Comparison of ENCODE assay signal across 8 mouse cellular contexts in genomic region chr7:25305481-25305880, GRCm38 (mm10). TPM values are rescaled to one million over a fixed set of nuclear protein-coding genes. Genes with fewer than 3 reads are reported as not detected.
DNase-seq lines count a peak whose midpoint lies in the region; ATAC-seq lines count a peak whose summit lies in the region.

No protein-coding gene starts in this region.

- 0 out of 2 replicates have a peak, but pooled peaks cover 3% of the 10 kb centered on the region for H3K27me3 ChIP-seq in neural tube, embryonic 11.5 days (ENCODE audit: control insufficient read depth, insufficient read depth, low read length)
- H3K27me3 ChIP-seq in liver, embryonic 12.5 days (replicated peaks), result peaks cover 71% of the 10 kb centered on the region
- H3K27me3 ChIP-seq in stomach, embryonic 16.5 days (ENCODE audit: control insufficient read depth, insufficient read depth, low read length), result peaks cover 12% of the 10 kb centered on the region

- H3K36me3 ChIP-seq in neural tube, embryonic 11.5 days (ENCODE audit: control insufficient read depth, insufficient read depth, low read length), result no peaks in the 10 kb centered on the region
- no peaks in the 10 kb centered on the region for H3K36me3 ChIP-seq in liver, embryonic 12.5 days
- no peaks in the 10 kb centered on the region for H3K36me3 ChIP-seq in stomach, embryonic 16.5 days (ENCODE audit: control insufficient read depth, insufficient read depth, low read length)

- peak; percentile 21; the same call in 1 of the 2 replicates for ATAC-seq in neural tube, embryonic 11.5 days (ENCODE audit: insufficient read depth, low FRiP score, low TSS enrichment)
- ATAC-seq in liver, embryonic 12.5 days, result no peak
- no peak for ATAC-seq in stomach, embryonic 16.5 days (ENCODE audit: insufficient read depth, low FRiP score)

- H3K4me2 ChIP-seq in neural tube, embryonic 11.5 days (ENCODE audit: low read depth), result peak overlapping the region; percentile 89
- H3K4me2 ChIP-seq in liver, embryonic 12.5 days, result peak overlapping the region; percentile 76
- peak overlapping the region; percentile 66 for H3K4me2 ChIP-seq in stomach, embryonic 16.5 days (ENCODE audit: low read depth, low read length)

- no peaks in the 10 kb centered on the region for H3K9me3 ChIP-seq in neural tube, embryonic 11.5 days (ENCODE audit: control insufficient read depth, low read length)
- H3K9me3 ChIP-seq in liver, embryonic 12.5 days (replicated peaks), result no peaks in the 10 kb centered on the region
- no peaks in the 10 kb centered on the region for H3K9me3 ChIP-seq in stomach, embryonic 16.5 days (replicated peaks; ENCODE audit: control insufficient read depth, low read length)

- H3K4me1 ChIP-seq in neural tube, embryonic 11.5 days (ENCODE audit: control insufficient read depth, insufficient read depth, low read length), result peaks cover 4% of the 10 kb centered on the region; the same call in 1 of the 2 replicates
- peaks cover 10% of the 10 kb centered on the region for H3K4me1 ChIP-seq in liver, embryonic 12.5 days
- peaks cover 9% of the 10 kb centered on the region for H3K4me1 ChIP-seq in stomach, embryonic 16.5 days (ENCODE audit: control insufficient read depth, insufficient read depth, low read length)

- H3K9ac ChIP-seq in neural tube, embryonic 11.5 days (ENCODE audit: low read length), result peak overlapping the region; percentile 61
- H3K9ac ChIP-seq in liver, embryonic 12.5 days, result no peak overlapping the region
- no peak overlapping the region for H3K9ac ChIP-seq in stomach, embryonic 16.5 days (ENCODE audit: low read length)

- peak overlapping the region; percentile 55 for H3K4me3 ChIP-seq in neural tube, embryonic 11.5 days (ENCODE audit: low read depth, low read length)
- H3K4me3 ChIP-seq in liver, embryonic 12.5 days, result peak overlapping the region; percentile 51; the same call in 1 of the 2 replicates
- peak overlapping the region; percentile 51 for H3K4me3 ChIP-seq in stomach, embryonic 16.5 days (replicated peaks; ENCODE audit: low read length)

- DNase-seq in cerebellum, adult 11-12 months, result peak; percentile 51
- no peak for DNase-seq in cerebellum, postnatal 10 days
- no peak for DNase-seq in neural tube, embryonic 11.5 days (ENCODE audit: low spot score)
- DNase-seq in neural tube, embryonic 10.5 days (ENCODE audit: extremely low spot score, low spot score), result no peak
- no peak for DNase-seq in right cerebral cortex, adult 18-20 months
- DNase-seq in adrenal gland, adult 8-10 months, result no peak

- no peak overlapping the region for H3K27ac ChIP-seq in neural tube, embryonic 11.5 days (ENCODE audit: low read depth, low read length)
- no peak overlapping the region for H3K27ac ChIP-seq in liver, embryonic 12.5 days
- no peak overlapping the region for H3K27ac ChIP-seq in stomach, embryonic 16.5 days (ENCODE audit: low read length)

- WGBS in neural tube, embryonic 11.5 days, result 2% methylated on average over 2 of the region's 2 CpGs
- 0% methylated on average over 2 of the region's 2 CpGs for WGBS in liver, embryonic 12.5 days (ENCODE audit: insufficient replicate concordance)
- WGBS in stomach, embryonic 16.5 days, result 0% methylated on average over 2 of the region's 2 CpGs

RNA-seq across cellular contexts. Expression of gene Tmem145, which starts 0.4 kb away (rescaled TPM):
- polyA plus RNA-seq in neural tube, embryonic 11.5 days (2014; fragmentation: Nextera tagmentation; extraction: Ambion mirVana), result 9.6 and 10.2 TPM in 2 replicates
- 0.14 TPM in 2 replicates for polyA plus RNA-seq in liver, embryonic 12.5 days (2016; fragmentation: Nextera tagmentation; extraction: Ambion mirVana)
- polyA plus RNA-seq in stomach, embryonic 16.5 days (2015; fragmentation: Nextera tagmentation; extraction: Ambion mirVana), result 0.57 and 0.66 TPM in 2 replicates
- total RNA-seq in adrenal gland, adult 8-10 months (2022), result 1 to 10 TPM; 1.8 to 4.8 (median 4.5) TPM

RNA-seq across cellular contexts. Expression of gene Prr19, which starts 4.3 kb away (rescaled TPM):
- 0.32 and 1.0 TPM in 2 replicates for polyA plus RNA-seq in neural tube, embryonic 11.5 days (2014; fragmentation: Nextera tagmentation; extraction: Ambion mirVana)
- 0.10 and 0.14 TPM in 2 replicates for polyA plus RNA-seq in liver, embryonic 12.5 days (2016; fragmentation: Nextera tagmentation; extraction: Ambion mirVana)
- 0.49 and 0.57 TPM in 2 replicates for polyA plus RNA-seq in stomach, embryonic 16.5 days (2015; fragmentation: Nextera tagmentation; extraction: Ambion mirVana)
- total RNA-seq in adrenal gland, adult 8-10 months (2022), result not detected

RNA-seq across cellular contexts. Expression of gene Pafah1b3, which starts 7.7 kb away (rescaled TPM):
- polyA plus RNA-seq in neural tube, embryonic 11.5 days (2014; fragmentation: Nextera tagmentation; extraction: Ambion mirVana), result 321 and 324 TPM in 2 replicates
- 44.1 and 51.0 TPM in 2 replicates for polyA plus RNA-seq in liver, embryonic 12.5 days (2016; fragmentation: Nextera tagmentation; extraction: Ambion mirVana)
- polyA plus RNA-seq in stomach, embryonic 16.5 days (2015; fragmentation: Nextera tagmentation; extraction: Ambion mirVana), result 186 and 209 TPM in 2 replicates
- 10 to 100 TPM; 34.0 to 48.5 (median 42.5) TPM for total RNA-seq in adrenal gland, adult 8-10 months (2022)

RNA-seq across cellular contexts. Expression of gene Megf8, which starts 11.5 kb away (rescaled TPM):
- polyA plus RNA-seq in neural tube, embryonic 11.5 days (2014; fragmentation: Nextera tagmentation; extraction: Ambion mirVana), result 12.9 and 14.7 TPM in 2 replicates
- 2.6 TPM in 2 replicates for polyA plus RNA-seq in liver, embryonic 12.5 days (2016; fragmentation: Nextera tagmentation; extraction: Ambion mirVana)
- 9.5 and 10.7 TPM in 2 replicates for polyA plus RNA-seq in stomach, embryonic 16.5 days (2015; fragmentation: Nextera tagmentation; extraction: Ambion mirVana)
- 10 to 100 TPM; 62.4 to 82.4 (median 71.7) TPM for total RNA-seq in adrenal gland, adult 8-10 months (2022)

RNA-seq across cellular contexts. Expression of gene Cic, which starts 38.0 kb away (rescaled TPM):
- 30.4 and 38.2 TPM in 2 replicates for polyA plus RNA-seq in neural tube, embryonic 11.5 days (2014; fragmentation: Nextera tagmentation; extraction: Ambion mirVana)
- 17.0 TPM in 2 replicates for polyA plus RNA-seq in liver, embryonic 12.5 days (2016; fragmentation: Nextera tagmentation; extraction: Ambion mirVana)
- polyA plus RNA-seq in stomach, embryonic 16.5 days (2015; fragmentation: Nextera tagmentation; extraction: Ambion mirVana), result 26.7 and 27.4 TPM in 2 replicates
- 100 to 1,000 TPM; 118 to 195 (median 151) TPM for total RNA-seq in adrenal gland, adult 8-10 months (2022)
